Mouse (Mus musculus) thymus, adult 2 months (tissue): ENCODE data around the gene Mad1l1.

Experiments used
- CTCF ChIP-seq: fragments of 200-500 bp; IDR thresholded peaks from 2 replicates; pipeline ENCODE4 v1.5.1; 2012; ENCODE audit warnings: mild to moderate bottlenecking, control low read depth, low read length, moderate library complexity, borderline replicate concordance; ENCODE audit not compliant: control insufficient read depth, poor library complexity, insufficient read depth; ENCODE audit errors: extremely low read depth
- POLR2A ChIP-seq: fragments of 200-500 bp; IDR thresholded peaks from 2 replicates; pipeline ENCODE4 v1.6.1; 2012; ENCODE audit warnings: mild to moderate bottlenecking, low read length, control low read depth, moderate library complexity; ENCODE audit not compliant: control insufficient read depth, poor library complexity, insufficient read depth; ENCODE audit errors: extremely low read depth

DNA sequence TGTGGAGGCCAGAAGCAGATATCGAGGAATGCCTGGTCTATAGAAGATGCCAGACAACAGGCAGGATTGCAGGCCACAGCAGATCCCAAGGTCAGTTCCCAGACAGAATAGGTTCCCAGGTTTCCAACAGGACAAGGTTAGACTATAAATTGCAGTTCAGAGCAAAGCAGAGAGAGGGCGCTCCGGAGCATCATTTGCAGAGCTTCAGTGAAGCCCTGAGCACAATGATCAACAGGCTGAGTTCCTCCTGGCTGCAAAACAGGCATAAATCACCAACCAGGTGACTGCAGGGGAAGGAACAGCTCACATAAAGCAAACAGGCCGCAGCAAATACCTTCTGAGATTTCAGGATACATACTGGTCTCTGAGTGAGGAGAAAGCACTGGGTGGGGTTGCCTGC is 123.6 kb downstream of the Mad1l1 start:
- TF ChIP-seq POLR2A = 0 out of 2 replicates have a peak, but pooled peaks have one; percentile 24
- no peak for TF ChIP-seq CTCF
